Mouse (Mus musculus) CD4-positive, CD25-positive, alpha-beta regulatory T cell, adult 2 months (primary cell): ENCODE data around the gene Zfp398.

Experiments
- DNase-seq: peaks from one replicate; pipeline ENCODE4 v3.0.0-alpha.2; 2012; ENCODE audit warnings: low read depth, low spot score

Gene Zfp398

GRCm38 (mm10) chr6:47899416-47899815 is 64.0 kb downstream of the Zfp398 start:
- DNase-seq: no peak

GRCm38 (mm10) chr6:47903587-47903986 is 68.1 kb downstream of the Zfp398 start:
- no peak for DNase-seq

GRCm38 (mm10) chr6:47904361-47904760 is 68.9 kb downstream of the Zfp398 start:
- no peak for DNase-seq

GRCm38 (mm10) chr6:47904917-47905695 is 69.6 kb downstream of the Zfp398 start:
- DNase-seq: no peak

DNA sequence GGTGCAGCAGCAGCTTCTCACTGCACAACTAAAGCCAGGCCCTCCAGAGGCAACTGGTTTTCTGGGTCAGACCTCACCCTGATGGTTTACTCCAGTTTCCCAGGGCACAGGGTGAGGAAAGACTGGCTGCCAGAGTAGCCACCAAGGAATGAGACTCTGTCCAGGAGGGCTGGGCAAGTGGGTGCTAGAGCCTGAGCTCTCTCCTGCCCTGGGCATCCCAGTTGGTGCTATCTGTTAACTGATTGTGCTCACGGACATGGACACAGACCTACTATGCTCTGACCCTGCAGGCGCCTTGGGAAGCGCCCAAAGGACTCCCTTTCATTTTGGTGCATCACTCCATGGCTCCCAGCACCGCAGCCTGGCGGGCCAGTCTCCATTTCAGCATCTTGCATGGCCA is 70.9 kb downstream of the Zfp398 start:
- no peak for DNase-seq

- no peak for DNase-seq
Observed at GRCm38 (mm10) chr6:47909007-47909406, 73.5 kb downstream of the Zfp398 start.

GRCm38 (mm10) chr6:47911650-47912049 is 76.2 kb downstream of the Zfp398 start:
- DNase-seq: no peak

- no peak for DNase-seq
Observed at GRCm38 (mm10) chr6:47912991-47913390, 77.5 kb downstream of the Zfp398 start.

DNA sequence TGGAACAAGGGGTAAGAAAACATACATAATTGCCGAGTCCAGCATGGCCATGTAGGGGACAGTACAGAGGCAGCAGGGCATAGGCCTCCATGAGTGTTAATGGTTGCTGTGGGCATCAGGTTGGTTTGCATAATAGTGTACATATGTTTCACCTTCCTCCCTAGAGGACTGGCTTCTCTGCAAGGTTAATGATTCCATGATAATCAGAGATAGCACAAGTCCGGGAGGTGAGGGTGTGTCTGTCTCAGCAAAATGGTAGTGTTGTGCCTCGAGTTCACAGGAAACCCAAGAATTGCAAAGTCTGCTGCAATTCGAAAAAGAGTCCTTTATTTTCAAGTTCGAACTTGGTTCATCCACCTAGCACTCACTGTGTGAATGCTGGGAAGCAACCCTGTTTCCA is 81.6 kb downstream of the Zfp398 start:
- no peak for DNase-seq

DNA sequence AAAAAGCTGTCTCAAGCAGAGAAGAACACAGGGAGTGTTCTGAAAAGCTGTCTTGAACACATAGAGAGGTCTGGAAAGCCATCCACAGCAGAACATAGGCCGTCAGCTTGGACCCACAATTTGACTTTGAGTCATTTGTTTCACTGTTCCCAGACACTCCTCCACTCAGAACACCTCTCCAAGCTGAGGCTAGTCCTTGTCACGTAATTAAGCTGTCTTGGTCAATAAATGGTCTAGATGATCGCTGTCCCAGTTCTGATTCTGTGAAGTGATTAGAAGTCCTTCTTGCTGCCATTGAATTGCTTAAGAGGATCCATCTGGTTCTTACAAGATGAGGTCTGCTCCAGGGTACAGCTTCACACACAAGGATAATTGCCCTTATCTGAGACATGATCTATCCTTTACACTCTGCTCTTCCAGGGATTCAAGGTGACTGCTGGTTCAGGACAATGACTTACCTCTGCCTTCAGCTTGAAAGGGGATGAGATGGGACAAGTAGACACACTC is 83.4 kb downstream of the Zfp398 start:
- no peak for DNase-seq

DNA sequence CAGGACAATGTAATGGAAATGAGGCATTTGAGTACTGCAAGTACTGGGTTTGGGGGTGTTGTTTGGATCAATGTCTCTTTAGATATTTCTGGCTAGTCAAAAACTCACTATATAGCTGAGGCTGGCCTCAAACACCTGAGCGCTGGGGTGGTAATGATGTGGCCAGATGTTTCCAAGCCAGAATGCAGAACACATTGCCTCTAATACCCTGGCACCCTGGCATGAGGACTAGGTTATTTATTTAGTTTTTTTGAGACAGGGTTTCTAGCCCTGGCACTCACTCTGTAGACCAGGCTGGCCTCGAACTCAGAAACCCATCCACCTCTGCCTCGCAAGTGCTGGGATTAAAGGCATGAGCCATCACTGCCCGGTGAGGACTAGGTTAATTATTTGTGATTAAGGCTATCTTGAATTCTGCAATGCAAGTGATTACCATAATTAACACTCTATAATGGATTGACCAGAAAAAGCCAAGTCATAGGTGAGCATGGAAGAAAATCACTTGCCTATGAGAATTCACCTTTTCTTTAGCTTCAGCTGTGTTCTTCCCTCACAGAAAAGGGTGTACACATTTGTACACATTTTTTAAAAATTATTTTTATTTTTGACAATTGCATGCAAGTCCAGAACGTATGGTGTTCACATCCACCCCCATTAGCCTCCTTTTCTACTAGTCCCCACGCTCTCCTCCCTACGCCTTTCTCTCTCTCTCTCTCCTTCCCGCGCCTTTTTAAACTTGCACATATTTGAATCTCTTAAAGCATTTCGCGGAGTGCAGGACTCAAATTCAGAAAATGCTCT is 84.4 kb downstream of the Zfp398 start:
- DNase-seq: no peak

GRCm38 (mm10) chr6:47920447-47921340 is 85.2 kb downstream of the Zfp398 start, which contains the start of gene Zfp212:
Gene Zfp212 (plus strand): TSS chr6:47920476.
- peak; percentile 93 for DNase-seq
